Mouse (Mus musculus) intestine, embryonic 15.5 days (tissue): ENCODE results near the gene Selenop. TPM values are rescaled to one million over a fixed set of nuclear protein-coding genes. Genes with fewer than 3 reads are reported as not detected.

Experiments used
- ATAC-seq: fragments of 200-750 bp; cut with Nextera tagmentation; 2 replicates; pipeline ENCODE4 v1.8.0; 2017; ENCODE audit warnings: moderate TSS enrichment, moderate library complexity
- H3K27ac ChIP-seq: fragments of 300-500 bp; sonication (generic); 2 replicates; pipeline ENCODE4 v1.5.1; 2015; ENCODE audit warnings: mild to moderate bottlenecking, inconsistent platforms
- H3K27me3 ChIP-seq: fragments of 300-500 bp; sonication (generic); replicated peaks from 2 replicates; pipeline ENCODE4 v1.6.1; 2015; ENCODE audit warnings: inconsistent platforms
- H3K36me3 ChIP-seq: fragments of 300-500 bp; sonication (generic); 2 replicates; pipeline ENCODE4 v1.6.1; 2015; ENCODE audit warnings: inconsistent platforms
- H3K4me1 ChIP-seq: fragments of 300-500 bp; sonication (generic); replicated peaks from 2 replicates; pipeline ENCODE4 v1.6.1; 2015; ENCODE audit warnings: inconsistent platforms
- H3K4me2 ChIP-seq: fragments of 300-500 bp; sonication (generic); replicated peaks from 2 replicates; pipeline ENCODE4 v1.6.1; 2015; ENCODE audit warnings: mild to moderate bottlenecking, inconsistent platforms
- H3K4me3 ChIP-seq: fragments of 300-500 bp; sonication (generic); replicated peaks from 2 replicates; pipeline ENCODE4 v1.5.1; 2015; ENCODE audit warnings: inconsistent platforms
- H3K9ac ChIP-seq: fragments of 300-500 bp; sonication (generic); 2 replicates; pipeline ENCODE4 v1.6.1; 2015; ENCODE audit warnings: inconsistent platforms
- H3K9me3 ChIP-seq: fragments of 300-500 bp; sonication (generic); 2 replicates; pipeline ENCODE4 v1.6.1; 2016; ENCODE audit warnings: inconsistent platforms
- WGBS: fragments of 180-500 bp; shearing (Covaris S2); methylation state at CpG from one replicate; pipeline ENCODE4 v1.1.7; 2015; 5-methylcytosine and 5-hydroxymethylcytosine counted together
- polyA plus RNA-seq: library from polyadenylated mRNA; unstranded; fragments of >200 nt; fragmentation: Nextera tagmentation; extraction: Ambion mirVana; gene quantifications from 2 replicates; pipeline ENCODE4 v1.2.1, GENCODE M21; 2015

Gene Selenop
- polyA plus RNA-seq, 1 experiment from 2014 or later: 338 TPM

DNA sequence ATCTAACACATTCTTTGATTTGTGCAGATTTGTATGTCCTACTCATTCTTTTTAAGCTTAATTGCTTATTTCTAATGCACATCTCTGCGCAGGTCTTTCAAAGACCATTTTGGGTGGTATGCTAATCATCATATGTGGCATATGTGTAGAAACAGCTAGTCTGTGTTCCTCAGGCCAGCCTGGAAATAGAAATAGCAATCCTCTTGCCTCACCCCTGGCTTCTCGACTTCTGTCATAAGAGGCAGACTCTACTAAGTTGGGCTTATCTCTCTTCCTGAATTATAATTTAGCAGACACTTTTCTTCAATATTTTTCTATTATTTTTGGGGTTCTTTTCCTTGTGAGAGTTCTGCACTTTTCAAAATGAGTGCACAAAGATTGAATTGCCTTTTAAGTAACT is 17.7 kb upstream of the Selenop start:
- no peaks in the 10 kb centered on the region for H3K27me3 ChIP-seq
- peak overlapping the region; percentile 74 for H3K27ac ChIP-seq
- no peak overlapping the region for H3K4me3 ChIP-seq
- H3K36me3 ChIP-seq: no peaks in the 10 kb centered on the region
- no peaks in the 10 kb centered on the region for H3K9me3 ChIP-seq
- ATAC-seq: peak; percentile 40; the same call in 1 of the 2 replicates
- WGBS: 46% methylated on average over 2 of the region's 2 CpGs
- H3K4me1 ChIP-seq: peaks cover 10% of the 10 kb centered on the region; the same call in 1 of the 2 replicates
- no peak overlapping the region for H3K9ac ChIP-seq
- no peak overlapping the region for H3K4me2 ChIP-seq

DNA sequence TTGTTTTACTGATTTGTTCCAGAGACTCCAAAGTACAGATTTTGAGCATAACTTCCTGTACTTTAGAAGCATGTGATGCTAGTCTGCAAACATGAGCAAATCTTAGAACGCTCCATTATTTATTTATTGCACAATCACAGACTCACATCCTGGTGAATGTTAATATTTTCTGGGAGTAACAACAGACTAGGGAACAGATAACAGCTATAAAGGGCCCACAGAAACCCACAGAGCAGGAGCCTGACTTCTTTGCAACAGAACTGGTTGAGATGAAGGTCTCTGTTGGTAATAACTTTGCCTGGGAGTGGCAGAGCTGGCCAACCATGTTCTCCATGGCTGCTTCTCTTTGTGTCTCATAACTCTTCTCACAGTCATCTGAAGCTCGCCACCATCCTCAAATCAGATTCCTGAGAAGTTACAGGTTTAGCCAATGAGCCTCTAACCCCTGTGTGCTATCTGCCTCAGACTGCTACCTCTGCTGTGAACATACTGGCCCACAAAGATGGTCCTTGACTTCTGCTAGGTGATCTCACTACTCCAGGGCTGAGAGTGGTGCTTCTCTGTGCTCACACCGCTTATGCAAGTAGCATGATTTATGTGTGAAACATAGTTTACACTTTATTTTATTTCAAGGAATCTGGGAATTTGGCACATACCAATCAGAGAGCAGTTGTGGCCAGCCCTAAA is 17.2 kb upstream of the Selenop start:
- Histone ChIP-seq H3K4me1 (peaks cover 10% of the 10 kb centered on the region; the same call in 1 of the 2 replicates), H3K4me2 (no peak overlapping the region), H3K27ac (peak overlapping the region; percentile 87), H3K27me3 (no peaks in the 10 kb centered on the region), H3K4me3 (no peak overlapping the region), H3K36me3 (no peaks in the 10 kb centered on the region), H3K9ac (no peak overlapping the region), H3K9me3 (no peaks in the 10 kb centered on the region)
- 33% methylated on average over 3 of the region's 3 CpGs for WGBS
- peak; percentile 85 for ATAC-seq

DNA sequence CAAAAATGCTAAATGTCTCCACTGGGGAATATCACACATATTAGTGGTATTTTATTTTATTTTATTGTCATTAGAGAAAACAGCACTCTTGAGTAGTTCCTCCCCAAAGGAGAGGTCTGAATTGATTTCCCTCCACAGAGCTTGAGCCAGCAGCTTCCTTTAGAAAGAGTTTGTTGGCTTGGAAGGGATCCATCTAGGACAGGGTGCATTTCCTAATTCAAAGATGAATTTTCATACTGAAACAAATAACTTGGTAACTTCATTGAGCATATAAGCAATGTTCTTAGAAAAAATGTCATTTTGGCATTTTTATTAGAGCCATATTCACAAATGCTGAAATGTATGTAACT is 16.7 kb upstream of the Selenop start:
- peak overlapping the region; percentile 87 for H3K27ac ChIP-seq
- H3K4me1 ChIP-seq: peaks cover 10% of the 10 kb centered on the region; the same call in 1 of the 2 replicates
- H3K27me3 ChIP-seq: no peaks in the 10 kb centered on the region
- no peak for ATAC-seq
- H3K36me3 ChIP-seq: no peaks in the 10 kb centered on the region
- H3K4me3 ChIP-seq: no peak overlapping the region
- H3K9ac ChIP-seq: no peak overlapping the region
- no peaks in the 10 kb centered on the region for H3K9me3 ChIP-seq
- H3K4me2 ChIP-seq: no peak overlapping the region

DNA sequence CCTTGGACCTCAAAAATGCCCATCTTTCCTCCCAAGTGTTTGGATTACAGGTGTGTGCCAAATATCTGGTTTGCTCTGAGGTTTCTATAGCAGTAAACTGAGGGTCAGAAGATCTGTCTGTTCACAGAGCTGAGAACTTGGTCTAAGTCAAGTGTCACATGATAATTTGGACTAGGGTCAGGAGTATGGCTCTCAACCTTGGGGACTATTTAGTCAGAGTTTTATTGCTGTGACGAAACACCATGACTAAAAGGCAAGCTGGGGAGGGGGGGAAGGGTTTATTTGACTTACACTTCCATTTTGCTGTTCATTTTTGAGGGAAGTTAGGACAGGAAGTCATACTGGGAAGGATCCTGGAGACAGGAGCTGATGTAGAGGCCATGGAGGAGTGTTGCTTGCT is 9.3 kb upstream of the Selenop start:
- Histone ChIP-seq H3K36me3 (no peaks in the 10 kb centered on the region), H3K4me3 (no peak overlapping the region), H3K27me3 (no peaks in the 10 kb centered on the region), H3K9me3 (no peaks in the 10 kb centered on the region), H3K4me2 (no peak overlapping the region), H3K9ac (no peak overlapping the region), H3K27ac (no peak overlapping the region), H3K4me1 (no peaks in the 10 kb centered on the region)
- peak; percentile 67; the same call in 1 of the 2 replicates for ATAC-seq
- 72% methylated on average over 1 of the region's 1 CpGs for WGBS

DNA sequence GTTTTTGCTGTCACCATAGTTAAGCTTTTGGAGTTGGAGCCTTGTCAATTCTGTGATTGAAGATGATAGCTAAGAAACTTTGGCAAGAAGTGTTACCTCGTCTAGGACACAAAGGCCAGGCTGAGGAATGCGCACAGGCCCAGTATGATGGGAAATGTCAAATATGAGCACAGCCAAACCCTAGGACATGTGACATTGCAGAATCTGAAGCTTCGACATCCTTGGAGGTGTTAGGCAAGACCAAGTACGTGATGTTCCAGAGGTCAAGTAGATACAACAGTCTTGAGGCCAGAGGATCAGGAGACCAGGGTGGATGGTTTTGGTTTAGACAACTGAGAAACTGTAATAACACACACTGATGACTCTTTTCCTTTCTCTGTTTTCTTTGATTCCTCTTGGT is 8.0 kb upstream of the Selenop start:
- no peaks in the 10 kb centered on the region for H3K36me3 ChIP-seq
- H3K9me3 ChIP-seq: no peaks in the 10 kb centered on the region
- no peak overlapping the region for H3K9ac ChIP-seq
- WGBS: 88% methylated on average over 4 of the region's 4 CpGs
- H3K4me2 ChIP-seq: no peak overlapping the region
- H3K4me3 ChIP-seq: no peak overlapping the region
- no peaks in the 10 kb centered on the region for H3K4me1 ChIP-seq
- H3K27ac ChIP-seq: no peak overlapping the region
- no peaks in the 10 kb centered on the region for H3K27me3 ChIP-seq
- no peak for ATAC-seq

DNA sequence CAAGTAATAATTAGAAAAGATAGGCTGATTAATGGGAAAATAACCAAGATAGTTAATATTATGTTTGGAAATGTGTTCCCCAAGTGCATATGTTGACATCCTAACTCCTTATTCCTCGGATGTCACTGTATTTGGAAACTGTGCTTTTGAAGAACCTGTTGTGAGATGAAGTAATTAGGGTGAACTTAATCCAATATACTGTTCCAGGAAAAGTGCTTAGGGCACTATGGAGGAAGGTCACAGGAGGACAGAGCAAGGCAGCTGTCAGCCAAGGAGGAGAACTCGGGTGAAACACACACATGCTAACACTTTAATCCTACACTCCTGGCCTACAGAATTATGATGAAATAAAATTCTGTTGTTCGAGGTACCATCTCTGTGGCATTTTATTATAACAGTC is 5.5 kb upstream of the Selenop start:
- no peak overlapping the region for H3K9ac ChIP-seq
- 73% methylated on average over 3 of the region's 3 CpGs for WGBS

DNA sequence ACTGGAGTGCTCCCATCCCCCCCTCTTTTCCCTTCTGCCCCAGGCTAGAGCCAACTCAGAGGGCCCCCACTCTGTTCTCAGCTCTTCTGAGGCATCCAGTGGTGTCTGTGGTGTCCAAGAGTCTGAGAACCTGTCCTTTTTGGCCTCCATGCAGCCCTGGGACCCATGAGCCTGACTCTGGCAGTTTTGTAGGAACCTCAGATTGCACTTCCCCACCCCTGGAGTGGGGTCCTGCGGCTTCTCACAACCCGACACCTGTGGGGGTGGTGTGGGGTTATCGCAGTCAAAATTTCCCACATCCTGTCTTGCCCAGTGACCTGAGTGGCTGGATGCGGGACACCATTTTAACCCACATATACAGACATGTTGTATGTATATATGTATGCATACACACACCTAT is 4.1 kb upstream of the Selenop start:
- 92% methylated on average over 4 of the region's 4 CpGs for WGBS
- Histone ChIP-seq H3K4me1 (peaks cover 2% of the 10 kb centered on the region), H3K4me2 (no peak overlapping the region), H3K9ac (no peak overlapping the region), H3K27ac (no peak overlapping the region), H3K4me3 (no peak overlapping the region), H3K36me3 (no peaks in the 10 kb centered on the region), H3K9me3 (no peaks in the 10 kb centered on the region), H3K27me3 (no peaks in the 10 kb centered on the region)
- no peak for ATAC-seq

More for the DNA sequence above, 5.5 kb upstream of the Selenop start:
- Histone ChIP-seq H3K9me3 (no peaks in the 10 kb centered on the region), H3K4me1 (no peaks in the 10 kb centered on the region), H3K4me3 (no peak overlapping the region), H3K4me2 (no peak overlapping the region), H3K27ac (no peak overlapping the region), H3K27me3 (no peaks in the 10 kb centered on the region), H3K36me3 (no peaks in the 10 kb centered on the region)
- no peak for ATAC-seq

DNA sequence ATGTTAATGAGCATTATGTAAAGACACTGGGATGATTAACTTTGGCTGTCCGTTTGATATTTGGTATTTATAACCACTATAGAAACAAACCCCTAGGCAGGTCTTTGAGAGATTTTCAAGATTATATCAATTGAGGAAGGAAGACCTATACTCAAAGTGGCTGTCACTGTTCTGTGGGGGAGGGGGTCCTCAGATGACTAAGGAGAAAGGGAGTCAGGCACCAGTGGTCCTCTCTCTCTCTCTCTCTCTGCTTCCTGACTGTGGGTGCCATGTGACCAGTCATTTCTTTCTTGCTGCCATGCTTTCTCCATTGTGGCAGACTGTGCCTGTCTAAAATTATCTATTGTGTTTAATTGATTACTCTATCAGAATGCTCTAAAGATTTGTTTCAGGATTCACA is 3.5 kb upstream of the Selenop start:
- Histone ChIP-seq H3K36me3 (no peaks in the 10 kb centered on the region), H3K27ac (no peak overlapping the region), H3K27me3 (no peaks in the 10 kb centered on the region), H3K4me3 (no peak overlapping the region), H3K9me3 (no peaks in the 10 kb centered on the region), H3K4me2 (no peak overlapping the region), H3K9ac (no peak overlapping the region), H3K4me1 (peaks cover 7% of the 10 kb centered on the region)
- ATAC-seq: no peak
- WGBS: 76% methylated on average over 1 of the region's 1 CpGs

DNA sequence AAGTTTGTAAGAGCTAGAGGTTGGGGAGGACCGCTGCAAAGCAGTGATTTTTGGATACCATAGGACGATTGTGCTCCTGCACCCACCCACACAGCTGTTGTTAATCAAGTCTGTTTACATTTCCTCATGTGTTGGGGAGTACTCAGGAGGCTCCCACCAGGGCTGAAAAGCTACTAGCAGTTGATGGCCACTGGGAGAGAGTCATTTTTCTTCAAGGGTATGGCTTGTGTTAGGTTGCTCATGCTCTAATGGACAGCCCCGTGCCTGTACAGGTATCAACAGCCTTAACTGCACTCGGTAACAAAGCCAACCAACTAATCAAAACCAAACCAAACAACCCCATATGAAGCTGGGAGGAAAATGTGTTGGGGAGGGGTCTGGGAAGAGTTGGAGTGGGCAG is 1.1 kb downstream of the Selenop start:
- 33% methylated on average over 4 of the region's 4 CpGs for whole genome bisulfite sequencing
- Histone ChIP-seq H3K9ac (no peak overlapping the region), H3K4me1 (peaks cover 9% of the 10 kb centered on the region), H3K9me3 (no peaks in the 10 kb centered on the region), H3K27ac (peak overlapping the region; percentile 87), H3K4me2 (no peak overlapping the region; the same call in 1 of the 2 replicates), H3K27me3 (no peaks in the 10 kb centered on the region), H3K4me3 (no peak overlapping the region), H3K36me3 (no peaks in the 10 kb centered on the region)
- no peak for ATAC-seq

DNA sequence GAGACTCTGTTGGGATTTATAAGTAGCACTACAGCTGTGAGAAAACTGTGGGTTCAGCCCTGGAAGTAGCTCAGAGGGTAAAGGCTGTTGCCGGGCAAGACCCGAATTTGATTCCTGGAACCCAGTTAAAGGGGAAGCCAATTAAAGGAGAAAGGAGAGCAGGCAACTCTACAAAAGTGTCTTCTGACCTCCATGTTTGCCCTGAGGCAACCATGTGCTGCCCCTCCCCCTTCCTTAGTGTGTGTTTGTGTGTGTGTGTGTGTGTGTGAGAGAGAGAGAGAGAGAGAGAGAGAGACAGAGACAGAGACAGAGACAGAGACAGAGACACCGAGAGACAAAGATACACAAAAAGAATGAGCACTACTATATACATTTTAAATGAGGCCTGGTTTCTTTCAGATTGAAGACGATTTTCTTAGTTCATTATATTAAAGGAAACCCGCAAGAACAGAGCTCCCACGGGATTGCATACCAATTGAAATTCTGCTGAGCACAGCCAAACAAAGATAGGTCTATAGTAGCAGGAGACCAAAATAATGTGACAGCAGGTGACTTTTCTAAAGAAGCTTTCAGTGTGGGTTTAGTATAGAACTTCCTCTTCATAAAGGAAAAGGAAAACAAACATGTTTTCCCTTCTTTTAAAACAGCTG is 1.8 kb downstream of the Selenop start:
- Histone ChIP-seq H3K4me3 (peak overlapping the region; percentile 41), H3K36me3 (no peaks in the 10 kb centered on the region), H3K9me3 (no peaks in the 10 kb centered on the region), H3K27ac (peak overlapping the region; percentile 87), H3K4me2 (peak overlapping the region; percentile 59), H3K4me1 (peaks cover 9% of the 10 kb centered on the region), H3K27me3 (no peaks in the 10 kb centered on the region), H3K9ac (no peak overlapping the region)
- 21% methylated on average over 6 of the region's 6 CpGs for WGBS
- ATAC-seq: peak; percentile 41

DNA sequence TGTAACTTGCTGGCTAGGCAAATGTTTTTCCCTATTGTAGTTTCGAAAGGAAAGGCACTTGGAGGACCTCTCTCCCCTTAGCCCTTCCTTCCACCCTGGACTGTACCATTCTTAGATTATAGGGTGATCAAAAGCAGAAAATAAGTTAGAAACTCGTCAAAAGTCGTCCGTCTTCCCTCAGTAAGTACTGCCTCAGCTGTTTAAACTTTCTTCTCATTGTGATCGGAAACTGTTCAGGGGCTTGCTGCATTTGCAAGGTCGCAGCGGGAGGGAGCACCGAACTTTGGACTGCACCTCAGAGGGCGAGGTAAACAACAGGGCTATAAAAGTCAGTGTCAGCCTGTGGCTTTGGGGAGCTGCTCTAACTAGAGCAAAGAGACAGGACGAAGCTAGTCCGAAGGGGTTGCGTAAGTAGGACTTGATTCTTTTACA is 2.3 kb downstream of the Selenop start:
- Histone ChIP-seq H3K27me3 (no peaks in the 10 kb centered on the region), H3K4me1 (peaks cover 9% of the 10 kb centered on the region), H3K4me3 (peak overlapping the region; percentile 41), H3K4me2 (peak overlapping the region; percentile 59), H3K27ac (peak overlapping the region; percentile 87), H3K36me3 (no peaks in the 10 kb centered on the region), H3K9me3 (no peaks in the 10 kb centered on the region), H3K9ac (peak overlapping the region; percentile 15; the same call in 1 of the 2 replicates)
- peak; percentile 97 for ATAC-seq
- 3% methylated on average over 12 of the region's 12 CpGs for WGBS

DNA sequence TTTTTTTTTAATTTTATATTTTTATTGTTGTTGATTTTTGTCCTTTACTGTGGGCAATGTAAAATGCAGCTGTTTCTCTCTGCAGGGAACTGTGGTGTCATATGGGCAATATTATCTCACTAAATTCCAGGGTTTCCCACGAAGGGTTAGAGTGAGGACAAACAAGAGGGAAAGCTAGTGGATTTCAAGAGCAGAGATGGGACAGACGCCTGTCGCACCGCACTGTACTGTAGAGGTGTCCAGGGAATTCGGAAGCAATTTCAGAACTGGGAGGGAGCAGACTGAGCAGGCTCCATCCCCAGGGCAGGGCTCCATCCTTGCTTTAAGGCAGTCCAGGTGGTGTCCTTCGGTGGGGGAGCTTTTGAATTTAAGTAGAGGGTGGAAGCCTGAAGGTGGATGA is 2.9 kb downstream of the Selenop start:
- ATAC-seq: peak; percentile 57
- WGBS: 28% methylated on average over 6 of the region's 6 CpGs
- H3K9ac ChIP-seq: peak overlapping the region; percentile 45

DNA sequence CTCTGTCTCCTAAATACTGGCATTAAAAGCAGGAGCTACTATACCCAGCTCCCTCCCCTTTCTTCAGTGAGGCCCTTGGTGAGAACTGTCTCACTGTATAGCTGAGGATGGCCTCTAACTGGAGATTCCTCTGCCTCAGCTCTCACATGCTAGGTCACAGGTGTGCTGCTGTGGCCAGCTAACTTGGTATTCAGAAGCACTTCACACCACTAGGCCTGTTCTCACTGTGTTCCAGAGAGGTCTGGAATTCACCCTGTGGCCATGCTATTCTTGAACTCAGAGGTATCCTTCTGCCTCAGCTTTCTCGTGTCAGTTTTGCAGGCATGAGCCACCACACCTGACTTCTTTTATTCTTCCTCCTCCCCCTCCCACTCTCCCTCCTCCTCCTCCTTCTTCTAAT is 4.8 kb downstream of the Selenop start:
- WGBS: 76% methylated on average over 1 of the region's 1 CpGs
- Histone ChIP-seq H3K4me1 (peaks cover 9% of the 10 kb centered on the region), H3K4me3 (peak overlapping the region; percentile 2; the same call in 1 of the 2 replicates), H3K4me2 (no peak overlapping the region; the same call in 1 of the 2 replicates), H3K27me3 (no peaks in the 10 kb centered on the region), H3K36me3 (no peaks in the 10 kb centered on the region), H3K27ac (no peak overlapping the region), H3K9ac (no peak overlapping the region), H3K9me3 (no peaks in the 10 kb centered on the region)
- ATAC-seq: no peak

More for the DNA sequence above, 2.9 kb downstream of the Selenop start:
- Histone ChIP-seq H3K4me3 (peak overlapping the region; percentile 41), H3K36me3 (no peaks in the 10 kb centered on the region), H3K4me1 (peaks cover 9% of the 10 kb centered on the region), H3K27ac (peak overlapping the region; percentile 66), H3K4me2 (peak overlapping the region; percentile 59), H3K9me3 (no peaks in the 10 kb centered on the region), H3K27me3 (no peaks in the 10 kb centered on the region)
